ENCODE assay signal across 8 mouse cellular contexts in the genomic region with DNA sequence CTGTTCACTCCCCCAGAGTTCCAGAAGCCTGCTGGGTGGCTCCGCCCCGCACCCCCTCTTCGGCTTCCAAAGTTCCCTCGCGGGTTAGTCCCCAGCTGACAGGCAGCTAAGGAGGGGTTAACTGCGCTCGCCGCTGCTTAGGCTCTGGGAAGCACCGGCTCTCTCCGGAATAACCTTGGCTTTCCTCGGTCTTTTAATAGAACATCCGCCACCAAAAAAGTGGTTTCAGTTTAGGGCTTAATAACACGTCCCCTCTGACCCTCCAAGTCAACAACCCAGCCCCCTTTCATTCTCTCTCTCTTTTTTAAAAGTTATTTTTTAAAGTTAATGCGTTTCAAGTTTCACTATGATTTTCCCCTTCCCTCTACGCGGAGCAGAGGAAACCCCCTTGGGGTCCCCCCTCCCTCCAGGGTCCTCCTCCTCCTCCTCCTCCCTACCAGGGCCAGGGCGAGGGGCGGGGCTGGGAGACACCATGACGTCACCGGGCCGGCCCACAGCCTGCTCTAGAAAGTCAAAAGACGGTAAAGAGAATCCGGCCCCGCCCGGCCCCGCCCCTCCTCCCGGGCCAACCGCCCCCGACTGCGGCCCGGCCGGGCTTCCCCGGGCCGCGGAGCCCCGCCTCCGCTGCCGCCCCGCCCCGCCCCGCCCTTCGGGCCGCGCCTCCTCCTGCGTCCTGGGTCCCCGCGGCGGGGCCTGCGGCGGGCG. TPM values are rescaled to one million over a fixed set of nuclear protein-coding genes. Genes with fewer than 3 reads are reported as not detected.
DNase-seq lines count a peak whose midpoint lies in the region; ATAC-seq and TF ChIP-seq lines count a peak whose summit lies in the region.

No protein-coding gene starts in this region.

- no peaks in the 10 kb centered on the region for H3K9me3 ChIP-seq in embryonic facial prominence, embryonic 12.5 days
- H3K9me3 ChIP-seq in limb, embryonic 11.5 days (ENCODE audit: control insufficient read depth, low read length) = no peaks in the 10 kb centered on the region
- H3K9me3 ChIP-seq in midbrain, embryonic 13.5 days = no peaks in the 10 kb centered on the region

- H3K27ac ChIP-seq in embryonic facial prominence, embryonic 12.5 days = peak overlapping the region; percentile 97
- H3K27ac ChIP-seq in limb, embryonic 11.5 days (replicated peaks; ENCODE audit: low read depth, low read length) = peak overlapping the region; percentile 92
- peak overlapping the region; percentile 99 for H3K27ac ChIP-seq in midbrain, embryonic 13.5 days
- peak overlapping the region; percentile 95 for H3K27ac ChIP-seq in small intestine, adult 2 months (ENCODE audit: insufficient read depth, low read depth, low read length)

- H3K4me2 ChIP-seq in embryonic facial prominence, embryonic 12.5 days (replicated peaks) = peak overlapping the region; percentile 67
- H3K4me2 ChIP-seq in limb, embryonic 11.5 days (ENCODE audit: low read depth, severe bottlenecking) = peak overlapping the region; percentile 78
- peak overlapping the region; percentile 59 for H3K4me2 ChIP-seq in midbrain, embryonic 13.5 days (replicated peaks)

- TF ChIP-seq POLR2A in small intestine, adult 2 months (IDR thresholded peaks at IDR 0.05; ENCODE audit: low read depth, low read length) = no peak; the same call in 1 of the 2 replicates

- no peaks in the 10 kb centered on the region for H3K27me3 ChIP-seq in embryonic facial prominence, embryonic 12.5 days
- H3K27me3 ChIP-seq in limb, embryonic 11.5 days (ENCODE audit: control insufficient read depth, insufficient read depth, low read length) = no peaks in the 10 kb centered on the region
- no peaks in the 10 kb centered on the region; the same call in 1 of the 2 replicates for H3K27me3 ChIP-seq in midbrain, embryonic 13.5 days
- H3K27me3 ChIP-seq in small intestine, adult 2 months (ENCODE audit: control insufficient read depth, insufficient read depth, low read length) = no peaks in the 10 kb centered on the region

- peak overlapping the region; percentile 86 for H3K9ac ChIP-seq in embryonic facial prominence, embryonic 12.5 days
- H3K9ac ChIP-seq in limb, embryonic 11.5 days (ENCODE audit: low read length) = peak overlapping the region; percentile 93
- H3K9ac ChIP-seq in midbrain, embryonic 13.5 days (replicated peaks) = peak overlapping the region; percentile 91

- H3K4me1 ChIP-seq in embryonic facial prominence, embryonic 12.5 days = peaks cover 8% of the 10 kb centered on the region; the same call in 1 of the 2 replicates
- no peaks in the 10 kb centered on the region for H3K4me1 ChIP-seq in limb, embryonic 11.5 days (ENCODE audit: control insufficient read depth, insufficient read depth, low read length)
- peaks cover 43% of the 10 kb centered on the region for H3K4me1 ChIP-seq in midbrain, embryonic 13.5 days (replicated peaks)
- H3K4me1 ChIP-seq in small intestine, adult 2 months (ENCODE audit: control insufficient read depth, insufficient read depth, insufficient read length, low read length) = peaks cover 6% of the 10 kb centered on the region; the same call in 1 of the 2 replicates

- peak; percentile 74 for ATAC-seq in embryonic facial prominence, embryonic 12.5 days (ENCODE audit: insufficient number of reproducible peaks, insufficient read depth, low FRiP score, low TSS enrichment)
- peak; percentile 85 for ATAC-seq in limb, embryonic 11.5 days (ENCODE audit: insufficient number of reproducible peaks, low FRiP score, low TSS enrichment, low read depth)
- peak; percentile 75 for ATAC-seq in midbrain, embryonic 13.5 days

- no peak for TF ChIP-seq CTCF in small intestine, adult 2 months (IDR thresholded peaks at IDR 0.05; ENCODE audit: extremely low read depth, insufficient read length, insufficient replicate concordance, low read depth, low read length)

- H3K4me3 ChIP-seq in embryonic facial prominence, embryonic 12.5 days = peak overlapping the region; percentile 88
- H3K4me3 ChIP-seq in limb, embryonic 11.5 days (ENCODE audit: low read depth, low read length) = peak overlapping the region; percentile 81
- peak overlapping the region; percentile 81 for H3K4me3 ChIP-seq in midbrain, embryonic 13.5 days (replicated peaks)
- H3K4me3 ChIP-seq in small intestine, adult 2 months (ENCODE audit: low read depth, low read length) = peak overlapping the region; percentile 87

- peak; percentile 94 for DNase-seq in 3T3-L1 (ENCODE audit: low read depth, low spot score)
- DNase-seq in adrenal gland, postnatal 36 days = peak; percentile 100
- DNase-seq in heart, adult 18-20 months = peak; percentile 97 to 99
- DNase-seq in kidney, adult 18-20 months = peak; percentile 98
- peak; percentile 99 for DNase-seq in limb, embryonic 11.5 days (ENCODE audit: low spot score)

- WGBS in embryonic facial prominence, embryonic 12.5 days = 1% methylated on average over 24 of the region's 51 CpGs
- under 1% methylated on average over 24 of the region's 51 CpGs for WGBS in limb, embryonic 11.5 days
- WGBS in midbrain, embryonic 13.5 days = 0% methylated on average over 23 of the region's 51 CpGs
- WGBS in small intestine, adult 2 months = under 1% methylated on average over 41 of the region's 51 CpGs

- peaks cover 2% of the 10 kb centered on the region; the same call in 1 of the 2 replicates for H3K36me3 ChIP-seq in embryonic facial prominence, embryonic 12.5 days
- H3K36me3 ChIP-seq in limb, embryonic 11.5 days (ENCODE audit: control insufficient read depth, insufficient read depth, low read length) = peaks cover under 1% of the 10 kb centered on the region; the same call in 1 of the 2 replicates
- H3K36me3 ChIP-seq in midbrain, embryonic 13.5 days = peaks cover 6% of the 10 kb centered on the region
- H3K36me3 ChIP-seq in small intestine, adult 2 months (ENCODE audit: control insufficient read depth, insufficient read depth, low read length) = peaks cover 8% of the 10 kb centered on the region

RNA-seq across cellular contexts. Expression of a gene that starts 0.5 kb away (rescaled TPM):
- 10 to 100 TPM; 21.5 to 29.1 TPM for total RNA-seq in adrenal gland, postnatal 36 days (2021)
- 14.9 and 15.9 TPM in 2 replicates for polyA plus RNA-seq in embryonic facial prominence, embryonic 12.5 days (2016; fragmentation: Nextera tagmentation; extraction: Ambion mirVana)
- total RNA-seq in heart, adult 18-20 months (2021) = 10 to 100 TPM; 23.8 to 25.9 TPM
- polyA plus RNA-seq in limb, embryonic 11.5 days (2014; fragmentation: Nextera tagmentation; extraction: Ambion mirVana) = 8.7 and 14.0 TPM in 2 replicates
- 18.7 and 20.5 TPM in 2 replicates for polyA plus RNA-seq in midbrain, embryonic 13.5 days (2015; fragmentation: Nextera tagmentation; extraction: Ambion mirVana)
- polyA plus RNA-seq in small intestine, adult 2 months (2012; rRNA removed) = 14.5 and 27.9 TPM in 2 replicates

Comparison
In these comparisons a context has a peak if more than half of its experiments do, and no peak if none do; other contexts are left out.
1. Peak in every context shown above with its lines: DNase-seq, ATAC-seq, H3K4me3 ChIP-seq and H3K27ac ChIP-seq.